In the genomic region with DNA sequence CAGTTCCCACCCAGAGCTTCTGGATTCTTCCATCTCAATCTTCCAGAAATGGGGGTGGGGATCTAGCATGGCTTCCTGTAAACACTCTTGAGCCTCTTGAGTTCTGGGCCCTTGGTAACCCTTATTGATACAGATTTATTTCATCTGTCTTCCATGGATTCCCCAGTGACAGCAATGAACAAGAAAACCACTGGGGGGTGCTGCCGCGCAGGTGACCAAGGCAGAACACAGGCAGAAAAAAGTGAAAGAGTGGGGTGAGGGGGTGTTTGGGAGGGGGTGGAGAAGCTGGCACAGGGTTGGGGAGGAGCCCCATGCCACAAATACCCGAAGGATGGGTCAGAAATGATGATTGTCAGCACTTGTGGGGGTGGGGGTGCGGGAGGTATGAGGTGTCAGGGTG, we compare ENCODE assay signal across 8 mouse cellular contexts. TPM values are rescaled to one million over a fixed set of nuclear protein-coding genes. Genes with fewer than 3 reads are reported as not detected.
A peak's percentile ranks its signal among the peaks of the same experiment; 100 is the strongest.
DNase-seq lines count a peak whose midpoint lies in the region; ATAC-seq lines count a peak whose summit lies in the region.

No protein-coding gene starts in this region.

- H3K27me3 ChIP-seq in midbrain, embryonic 11.5 days (ENCODE audit: control insufficient read depth, insufficient read depth, low read length), result no peaks in the 10 kb centered on the region

- H3K4me3 ChIP-seq in midbrain, embryonic 11.5 days (ENCODE audit: low read depth, low read length), result no peak overlapping the region

- H3K36me3 ChIP-seq in midbrain, embryonic 11.5 days (ENCODE audit: control insufficient read depth, insufficient read depth, low read length), result no peaks in the 10 kb centered on the region

- no peak overlapping the region for H3K4me2 ChIP-seq in midbrain, embryonic 11.5 days

- ATAC-seq in midbrain, embryonic 11.5 days (ENCODE audit: low FRiP score), result no peak
- no peak for ATAC-seq in erythroid progenitor cell, adult 5-6 weeks (replicated peaks; ENCODE audit: low FRiP score, poor library complexity, severe bottlenecking)

- H3K9me3 ChIP-seq in midbrain, embryonic 11.5 days (ENCODE audit: control insufficient read depth, low read length), result no peaks in the 10 kb centered on the region

- DNase-seq in left cerebral cortex, postnatal 4 days, result peak; percentile 74
- DNase-seq in left cerebral cortex, postnatal 36 days (ENCODE audit: low spot score in 2 of 2), result no peak
- peak; percentile 32 for DNase-seq in MEL-GATA-1-ER (ENCODE audit: extremely low read depth, low read depth)
- peak; percentile 69 to 74 for DNase-seq in cerebellum, postnatal 36 days
- DNase-seq in induced T-regulatory cell, adult 2 months (ENCODE audit: low read depth), result peak; percentile 87
- peak; percentile 92 for DNase-seq in midbrain, embryonic 11.5 days (ENCODE audit: low spot score, missing footprints)
- DNase-seq in left cerebral cortex, adult 11 months (ENCODE audit: low spot score), result no peak

- WGBS in midbrain, embryonic 11.5 days, result 23% methylated on average over 4 of the region's 4 CpGs

- peak overlapping the region; percentile 100 for H3K27ac ChIP-seq in midbrain, embryonic 11.5 days (ENCODE audit: low read depth, low read length)

- intact Hi-C loops in left cerebral cortex, postnatal 4 days (cut with DNase I), result no loop called here
- intact Hi-C loops in left cerebral cortex, postnatal 36 days (cut with DNase I), result no loop called here

- no peak overlapping the region for H3K9ac ChIP-seq in midbrain, embryonic 11.5 days (ENCODE audit: low read length)

- H3K4me1 ChIP-seq in midbrain, embryonic 11.5 days (ENCODE audit: control insufficient read depth, insufficient read depth, low read length), result peaks cover 20% of the 10 kb centered on the region

RNA-seq across cellular contexts. Expression of gene Ddr1, which starts 1.4 kb away (rescaled TPM):
- total RNA-seq in left cerebral cortex, postnatal 4 days (2021), result 10 to 100 TPM; 42.6 to 50.1 TPM
- 10 to 100 TPM; 52.5 to 69.9 TPM for total RNA-seq in left cerebral cortex, postnatal 36 days (2021)
- 78.4 and 92.1 TPM in 2 replicates for polyA plus RNA-seq in midbrain, embryonic 11.5 days (2014; fragmentation: Nextera tagmentation; extraction: Ambion mirVana)
- total RNA-seq in erythroid progenitor cell, adult 5-6 weeks (2015; ENCODE audit: low replicate concordance), result not detected in 2 replicates
- total RNA-seq in erythroid progenitor cell, adult 5-6 weeks (2017; ENCODE audit: low replicate concordance), result 0.26 TPM in 1 of 2 replicates, not detected in the other

RNA-seq across cellular contexts. Expression of gene Gtf2h4, which starts 32.3 kb away (rescaled TPM):
- 10 to 100 TPM; 29.1 to 31.8 TPM for total RNA-seq in left cerebral cortex, postnatal 4 days (2021)
- 10 to 100 TPM; 26.8 to 29.9 TPM for total RNA-seq in left cerebral cortex, postnatal 36 days (2021)
- polyA plus RNA-seq in midbrain, embryonic 11.5 days (2014; fragmentation: Nextera tagmentation; extraction: Ambion mirVana), result 39.3 TPM in 2 replicates
- 1.1 and 2.5 TPM in 2 replicates for total RNA-seq in erythroid progenitor cell, adult 5-6 weeks (2015; ENCODE audit: low replicate concordance)
- 3.6 and 6.3 TPM in 2 replicates for total RNA-seq in erythroid progenitor cell, adult 5-6 weeks (2017; ENCODE audit: low replicate concordance)

RNA-seq across cellular contexts. Expression of gene Vars2, which starts 38.4 kb away (rescaled TPM):
- 10 to 100 TPM; 51.5 to 53.3 TPM for total RNA-seq in left cerebral cortex, postnatal 4 days (2021)
- 10 to 100 TPM; 30.1 to 40.0 TPM for total RNA-seq in left cerebral cortex, postnatal 36 days (2021)
- polyA plus RNA-seq in midbrain, embryonic 11.5 days (2014; fragmentation: Nextera tagmentation; extraction: Ambion mirVana), result 9.8 and 10.5 TPM in 2 replicates
- total RNA-seq in erythroid progenitor cell, adult 5-6 weeks (2015; ENCODE audit: low replicate concordance), result 2.5 TPM in 1 of 2 replicates, not detected in the other
- 0.23 and 0.77 TPM in 2 replicates for total RNA-seq in erythroid progenitor cell, adult 5-6 weeks (2017; ENCODE audit: low replicate concordance)

Comparison
In these comparisons a context has a peak if more than half of its experiments do, and no peak if none do; other contexts are left out.
1. DNase-seq: peak in left cerebral cortex, postnatal 4 days (single experiment), MEL-GATA-1-ER (single experiment), cerebellum, postnatal 36 days (2 of 2), induced T-regulatory cell, adult 2 months (single experiment) and midbrain, embryonic 11.5 days (single experiment); none in left cerebral cortex, postnatal 36 days (0 of 2) and left cerebral cortex, adult 11 months (single experiment).
2. RNA of gene Ddr1, which starts 1.4 kb away (total RNA-seq): 52.5 to 69.9 TPM in left cerebral cortex, postnatal 36 days and 42.6 to 50.1 TPM in left cerebral cortex, postnatal 4 days; 0.26 TPM in erythroid progenitor cell, adult 5-6 weeks; every median in the first group is over 10 times any median in the second.
3. RNA of gene Vars2, which starts 38.4 kb away (total RNA-seq): 51.5 to 53.3 TPM in left cerebral cortex, postnatal 4 days and 30.1 to 40.0 TPM in left cerebral cortex, postnatal 36 days; 0.23 to 2.5 TPM in erythroid progenitor cell, adult 5-6 weeks; every median in the first group is over 4 times any median in the second.